Mouse (Mus musculus) testis, adult 2 months (tissue): ENCODE data around the gene Cfap46.

Experiments
- CTCF ChIP-seq: fragments of 200-500 bp; IDR thresholded peaks from 2 replicates; pipeline ENCODE4 v1.5.1; 2012; ENCODE audit warnings: low read depth, mild to moderate bottlenecking, inconsistent platforms, low read length, moderate library complexity; ENCODE audit not compliant: control insufficient read depth, insufficient read depth, insufficient replicate concordance
- POLR2A ChIP-seq: fragments of 200-500 bp; IDR thresholded peaks from 2 replicates; pipeline ENCODE4 v1.6.1; 2012; ENCODE audit warnings: low read depth, mild to moderate bottlenecking, inconsistent platforms, low read length, moderate library complexity; ENCODE audit not compliant: control insufficient read depth

DNA sequence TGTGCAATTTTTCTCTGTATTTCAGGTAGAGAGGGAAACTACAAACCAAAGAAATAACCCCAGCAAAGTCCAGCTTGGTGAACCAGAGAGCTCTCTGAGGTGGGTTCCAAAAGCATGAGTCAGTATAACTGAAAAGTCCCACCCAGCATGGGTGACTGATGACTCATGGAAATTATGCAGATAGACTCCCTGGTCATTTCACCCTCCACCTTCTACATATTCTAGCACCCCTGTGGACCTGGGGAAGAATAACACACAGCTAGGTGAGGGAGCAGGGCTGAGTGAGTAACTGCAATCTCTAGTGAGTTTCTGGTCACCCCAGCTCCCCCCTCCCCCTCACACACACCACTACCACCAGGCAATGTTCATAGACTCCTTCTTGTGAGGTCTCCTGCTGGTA, 28.2 kb upstream of the Cfap46 start:
- TF ChIP-seq POLR2A = no peak
- TF ChIP-seq CTCF = no peak
